Mouse (Mus musculus) ES-Bruce4 (cell line): ENCODE results near the gene Dact2. TPM values are rescaled to one million over a fixed set of nuclear protein-coding genes. Genes with fewer than 3 reads are reported as not detected.

Source experiments
- H3K27ac ChIP-seq: 2 replicates; pipeline ENCODE4 v1.5.1; 2012; ENCODE audit warnings: low read length, inconsistent platforms; ENCODE audit not compliant: insufficient read depth
- H3K27me3 ChIP-seq: 2 replicates; pipeline ENCODE4 v1.6.1; 2012; ENCODE audit warnings: mild to moderate bottlenecking, low read length, inconsistent platforms; ENCODE audit not compliant: control insufficient read depth, poor library complexity, insufficient read depth, severe bottlenecking
- H3K36me3 ChIP-seq: 2 replicates; pipeline ENCODE4 v1.6.1; 2012; ENCODE audit warnings: inconsistent platforms, mild to moderate bottlenecking, low read length, moderate library complexity; ENCODE audit not compliant: control insufficient read depth, poor library complexity, insufficient read depth, severe bottlenecking
- H3K4me1 ChIP-seq: one replicate; pipeline ENCODE4 v1.8.1; 2011; ENCODE audit warnings: low read length; ENCODE audit not compliant: control insufficient read depth, insufficient read depth
- H3K4me3 ChIP-seq: 2 replicates; pipeline ENCODE4 v1.5.1; 2011; ENCODE audit warnings: low read depth, mild to moderate bottlenecking, low read length
- H3K9ac ChIP-seq: 2 replicates; pipeline ENCODE4 v1.6.1; 2012; ENCODE audit warnings: low read depth, mild to moderate bottlenecking, inconsistent platforms; ENCODE audit not compliant: poor library complexity, severe bottlenecking
- H3K9me3 ChIP-seq: replicated peaks from 2 replicates; pipeline ENCODE4 v1.6.1; 2012; ENCODE audit warnings: mild to moderate bottlenecking, low read length, inconsistent platforms; ENCODE audit not compliant: control insufficient read depth, poor library complexity, insufficient read depth, severe bottlenecking
- CTCF ChIP-seq: IDR thresholded peaks from one replicate; pipeline ENCODE4 v1.8.1; 2011; ENCODE audit warnings: low read depth, low read length
- EP300 ChIP-seq: IDR thresholded peaks from 2 replicates; pipeline ENCODE4 v1.6.1; 2011; ENCODE audit warnings: low read depth, low read length; ENCODE audit not compliant: insufficient read depth
- POLR2A ChIP-seq: IDR thresholded peaks from one replicate; pipeline ENCODE4 v1.8.1; 2011; ENCODE audit warnings: low read length; ENCODE audit not compliant: insufficient read depth
- polyA plus RNA-seq: library from polyadenylated mRNA; stranded (reverse); fragments of >200 nt; gene quantifications from 2 replicates; pipeline ENCODE4 v1.2.4, GENCODE M21; 2011; ENCODE audit warnings: low read depth; ENCODE audit not compliant: missing spikeins, insufficient read depth, insufficient read length

Dact2 gene
- polyA plus RNA-seq, 1 experiment, result 15.8 TPM

DNA sequence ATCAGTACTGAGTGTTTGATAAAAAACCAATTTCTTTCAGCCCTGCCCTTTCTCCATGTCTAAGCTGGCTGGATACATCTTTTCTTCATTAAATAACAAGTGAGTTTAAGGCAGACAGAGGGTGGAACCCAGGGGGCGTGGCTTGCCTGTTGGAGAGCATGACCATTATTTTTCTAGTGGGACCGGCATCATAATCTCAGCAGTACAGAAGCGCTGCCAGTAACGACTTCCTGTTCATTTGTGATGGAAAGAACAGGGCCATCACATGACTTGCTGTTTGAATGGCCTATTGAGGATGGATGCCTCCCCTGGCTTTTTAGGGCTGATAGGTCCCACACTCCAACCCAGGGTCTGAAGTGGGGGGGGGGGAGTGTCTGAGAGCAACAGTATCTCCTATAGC lies 4.5 kb downstream of the Dact2 start:
- no peak for TF ChIP-seq CTCF
- TF ChIP-seq EP300, result 0 out of 2 replicates have a peak, but pooled peaks have one; percentile 44
- H3K27me3 ChIP-seq, result no peaks in the 10 kb centered on the region
- peaks cover 28% of the 10 kb centered on the region for H3K36me3 ChIP-seq
- H3K9ac ChIP-seq, result no peak overlapping the region
- H3K9me3 ChIP-seq, result no peaks in the 10 kb centered on the region
- peaks cover 10% of the 10 kb centered on the region for H3K4me1 ChIP-seq
- H3K4me3 ChIP-seq, result no peak overlapping the region
- no peak overlapping the region for H3K27ac ChIP-seq

DNA sequence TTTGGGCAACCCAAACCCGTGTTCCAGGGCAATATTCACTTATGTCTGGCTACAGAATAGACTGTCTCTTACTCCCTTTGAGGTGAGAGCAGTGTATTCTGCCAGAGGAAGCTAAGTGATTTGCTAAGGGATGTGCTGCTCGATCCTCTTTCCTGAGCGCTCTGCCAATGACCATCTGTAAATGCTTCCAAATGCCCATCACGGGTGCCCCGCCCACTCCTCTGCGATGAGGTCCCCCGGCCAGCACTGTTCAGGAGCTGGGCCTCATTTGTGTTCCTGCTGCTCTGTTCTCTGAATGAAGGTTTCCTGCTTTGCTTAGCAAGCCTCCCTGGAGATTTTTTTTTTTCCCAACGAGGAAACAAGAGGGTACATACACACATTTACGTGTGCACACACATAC lies 11.2 kb downstream of the Dact2 start:
- no peak overlapping the region for H3K4me3 ChIP-seq
- H3K9me3 ChIP-seq, result no peaks in the 10 kb centered on the region
- peaks cover 22% of the 10 kb centered on the region for H3K36me3 ChIP-seq
- H3K9ac ChIP-seq, result no peak overlapping the region
- H3K27me3 ChIP-seq, result no peaks in the 10 kb centered on the region
- TF ChIP-seq EP300 (no peak), POLR2A (no peak), CTCF (no peak)
- H3K4me1 ChIP-seq, result no peaks in the 10 kb centered on the region
- no peak overlapping the region for H3K27ac ChIP-seq

DNA sequence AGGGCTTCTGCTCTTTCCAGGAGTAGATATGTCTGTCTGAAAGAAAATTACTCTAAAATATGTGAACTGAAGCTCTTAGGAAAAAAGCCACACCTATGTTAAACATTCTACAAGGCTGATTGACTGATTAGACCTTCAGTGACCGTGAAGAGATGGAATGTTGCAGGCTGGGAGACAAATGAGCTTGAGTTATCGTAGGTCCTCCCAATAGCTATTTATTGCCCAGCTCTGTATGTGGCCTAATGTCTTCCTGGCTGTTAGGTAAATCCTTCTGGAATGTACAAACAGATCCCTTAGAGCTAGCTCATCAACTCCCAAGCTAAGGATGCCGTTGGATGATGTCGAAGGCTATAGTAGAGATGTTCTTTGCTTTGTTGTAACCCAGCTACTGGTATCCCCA lies 11.7 kb downstream of the Dact2 start:
- TF ChIP-seq CTCF (no peak), POLR2A (no peak), EP300 (no peak)
- no peak overlapping the region for H3K27ac ChIP-seq
- H3K27me3 ChIP-seq, result no peaks in the 10 kb centered on the region
- no peak overlapping the region for H3K4me3 ChIP-seq
- H3K9me3 ChIP-seq, result no peaks in the 10 kb centered on the region
- H3K36me3 ChIP-seq, result peaks cover 17% of the 10 kb centered on the region
- H3K9ac ChIP-seq, result no peak overlapping the region
- H3K4me1 ChIP-seq, result no peaks in the 10 kb centered on the region

DNA sequence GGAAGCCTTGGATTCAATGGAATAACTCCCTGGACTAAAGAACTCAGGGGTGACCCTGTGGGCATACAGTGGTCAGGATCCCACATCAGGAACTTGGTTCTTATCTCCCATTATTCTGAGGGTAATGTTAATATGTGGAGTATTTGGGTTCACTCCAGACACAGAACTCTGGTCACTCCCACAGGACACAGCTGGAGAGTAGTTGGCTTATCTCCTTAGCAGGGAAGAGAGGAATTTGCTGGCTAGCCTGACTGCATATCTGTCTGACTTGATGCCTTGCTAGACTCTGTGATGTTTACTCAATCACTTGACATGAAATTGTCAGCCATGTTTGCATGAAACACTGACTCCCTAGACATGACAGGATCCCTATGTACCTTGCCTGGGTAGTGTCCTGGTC lies 15.6 kb downstream of the Dact2 start:
- no peaks in the 10 kb centered on the region for H3K4me1 ChIP-seq
- no peak overlapping the region for H3K27ac ChIP-seq
- H3K9ac ChIP-seq, result no peak overlapping the region
- H3K9me3 ChIP-seq, result no peaks in the 10 kb centered on the region
- no peaks in the 10 kb centered on the region for H3K27me3 ChIP-seq
- no peaks in the 10 kb centered on the region for H3K36me3 ChIP-seq
- TF ChIP-seq EP300 (no peak), CTCF (no peak), POLR2A (no peak)
- no peak overlapping the region for H3K4me3 ChIP-seq

DNA sequence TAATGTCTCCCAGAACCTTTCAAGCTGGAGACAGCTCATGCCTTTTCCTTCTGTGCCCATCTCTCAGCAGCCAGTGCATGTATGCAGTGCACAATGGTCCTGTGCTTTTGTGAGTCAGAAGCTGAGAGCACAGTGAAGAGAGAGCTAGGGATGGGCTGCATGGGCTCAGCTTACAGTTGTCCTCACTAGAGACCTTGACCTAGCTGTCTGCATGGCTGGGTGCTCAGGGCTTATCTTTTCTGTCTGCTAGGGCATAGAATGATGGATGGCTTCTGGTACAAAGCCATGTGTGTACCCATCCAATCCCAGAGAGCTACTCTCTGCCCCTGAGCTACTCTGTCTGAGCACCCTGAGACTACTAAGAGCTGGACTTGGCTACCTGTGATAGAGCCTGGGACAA lies 17.0 kb downstream of the Dact2 start:
- Histone ChIP-seq H3K9me3 (no peaks in the 10 kb centered on the region), H3K9ac (no peak overlapping the region), H3K27ac (no peak overlapping the region), H3K36me3 (no peaks in the 10 kb centered on the region), H3K4me1 (no peaks in the 10 kb centered on the region), H3K27me3 (no peaks in the 10 kb centered on the region), H3K4me3 (no peak overlapping the region)
- TF ChIP-seq EP300, result no peak
- TF ChIP-seq POLR2A, result no peak
- no peak for TF ChIP-seq CTCF

DNA sequence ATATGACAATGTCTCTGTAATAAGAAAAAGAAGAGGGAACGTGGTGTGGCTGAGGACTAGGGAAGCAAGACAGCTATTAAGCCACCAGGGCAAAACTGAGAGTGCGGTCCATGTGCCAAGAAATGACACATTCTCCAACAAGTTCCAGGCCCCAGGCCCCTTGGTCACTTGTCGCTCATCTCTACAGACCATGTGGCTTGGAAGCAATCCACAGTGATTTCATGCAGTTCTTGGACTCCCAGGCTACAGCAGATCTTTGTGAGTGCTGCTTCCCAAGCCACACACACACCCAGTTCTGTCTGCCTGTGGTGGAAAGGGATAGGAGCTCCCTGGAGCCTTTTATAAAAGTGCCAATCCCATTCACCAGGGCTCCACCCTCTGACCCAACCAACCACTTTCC lies 17.9 kb downstream of the Dact2 start:
- Histone ChIP-seq H3K9me3 (no peaks in the 10 kb centered on the region), H3K27me3 (no peaks in the 10 kb centered on the region), H3K4me1 (no peaks in the 10 kb centered on the region), H3K4me3 (no peak overlapping the region), H3K36me3 (no peaks in the 10 kb centered on the region), H3K27ac (no peak overlapping the region), H3K9ac (no peak overlapping the region)
- TF ChIP-seq POLR2A (no peak), EP300 (no peak), CTCF (no peak)
